Mouse (Mus musculus) liver, adult 2 months (tissue): ENCODE results near the gene Ccdc114. TPM values are rescaled to one million over a fixed set of nuclear protein-coding genes. Genes with fewer than 3 reads are reported as not detected.

ENCODE experiments used
- DNase-seq: peaks from one replicate; pipeline ENCODE4 v3.0.0-alpha.2; 2011; ENCODE audit warnings: low read depth, low spot score; ENCODE audit errors: extremely low read depth
- H3K27ac ChIP-seq: fragments of 200-500 bp; replicated peaks from 2 replicates; pipeline ENCODE4 v1.5.1; 2012; ENCODE audit warnings: low read depth, mild to moderate bottlenecking, control low read depth, inconsistent platforms, low read length; ENCODE audit not compliant: insufficient read depth
- H3K27me3 ChIP-seq: fragments of 200-500 bp; 2 replicates; pipeline ENCODE4 v1.6.1; 2012; ENCODE audit warnings: mild to moderate bottlenecking, moderate library complexity, low read length, inconsistent platforms; ENCODE audit not compliant: control insufficient read depth, insufficient read depth
- H3K36me3 ChIP-seq: fragments of 200-500 bp; 2 replicates; pipeline ENCODE4 v1.6.1; 2012; ENCODE audit warnings: low read length, inconsistent platforms; ENCODE audit not compliant: control insufficient read depth, insufficient read depth
- H3K4me1 ChIP-seq: fragments of 200-500 bp; 2 replicates; pipeline ENCODE4 v1.6.1; 2011; ENCODE audit warnings: low read length; ENCODE audit not compliant: control insufficient read depth, insufficient read depth
- H3K4me3 ChIP-seq: fragments of 200-500 bp; 2 replicates; pipeline ENCODE4 v1.5.1; 2011; ENCODE audit warnings: low read depth, mild to moderate bottlenecking, control low read depth, low read length, moderate library complexity; ENCODE audit not compliant: insufficient read depth
- H3K79me2 ChIP-seq: fragments of 200-500 bp; 2 replicates; pipeline ENCODE4 v1.6.1; 2012; ENCODE audit warnings: inconsistent platforms, mild to moderate bottlenecking, low read length, moderate library complexity; ENCODE audit not compliant: control insufficient read depth, insufficient read depth
- H3K9ac ChIP-seq: fragments of 200-500 bp; 2 replicates; pipeline ENCODE4 v1.6.1; 2012; ENCODE audit warnings: low read depth, mild to moderate bottlenecking, control low read depth, inconsistent platforms, low read length
- CTCF ChIP-seq: fragments of 200-500 bp; IDR thresholded peaks from 2 replicates; pipeline ENCODE4 v1.5.1; 2011; ENCODE audit warnings: low read depth, low read length, control low read depth
- POLR2A ChIP-seq: fragments of 200-500 bp; IDR thresholded peaks from 2 replicates; pipeline ENCODE4 v1.6.1; 2011; ENCODE audit warnings: low read length, control low read depth; ENCODE audit not compliant: insufficient read depth; ENCODE audit errors: extremely low read depth
- WGBS: fragments of 180-500 bp; shearing (Covaris S2); methylation state at CpG from one replicate; pipeline ENCODE4 v1.1.7; 2018; 5-methylcytosine and 5-hydroxymethylcytosine counted together
- polyA plus RNA-seq: library from polyadenylated mRNA; depleted of rRNA; stranded (reverse); fragments of >200 nt; gene quantifications from 2 replicates; pipeline ENCODE4 v1.2.3, GENCODE M21; 2012
- total RNA-seq: library from RNA; depleted of rRNA; stranded (reverse); fragments of >200 nt; gene quantifications from 2 replicates; pipeline ENCODE4 v1.2.3, GENCODE M21; 2014

Gene Ccdc114
- total and polyA plus RNA-seq, 2 experiments: 0.18 to 0.32 TPM

- Histone ChIP-seq H3K27ac (no peak overlapping the region), H3K4me3 (no peak overlapping the region), H3K36me3 (no peaks in the 10 kb centered on the region; the same call in 1 of the 2 replicates), H3K9ac (no peak overlapping the region), H3K79me2 (no peaks in the 10 kb centered on the region), H3K4me1 (no peaks in the 10 kb centered on the region), H3K27me3 (no peaks in the 10 kb centered on the region)
- 70% methylated on average over 4 of the region's 4 CpGs for WGBS
- TF ChIP-seq POLR2A: no peak
- no peak for TF ChIP-seq CTCF
- DNase-seq: no peak
Measured at GRCm38 (mm10) chr7:45919761-45920160, 4.1 kb upstream of the Ccdc114 start.

GRCm38 (mm10) chr7:45920583-45921241 is 3.2 kb upstream of the Ccdc114 start:
- H3K36me3 ChIP-seq: no peaks in the 10 kb centered on the region; the same call in 1 of the 2 replicates
- peak overlapping the region; percentile 49 for H3K27ac ChIP-seq
- peak overlapping the region; percentile 43 for H3K4me3 ChIP-seq
- H3K79me2 ChIP-seq: no peaks in the 10 kb centered on the region
- no peaks in the 10 kb centered on the region for H3K27me3 ChIP-seq
- no peak for DNase-seq
- H3K9ac ChIP-seq: peak overlapping the region; percentile 48
- no peaks in the 10 kb centered on the region for H3K4me1 ChIP-seq
- TF ChIP-seq CTCF (no peak), POLR2A (no peak)
- 53% methylated on average over 9 of the region's 9 CpGs for whole genome bisulfite sequencing

DNA sequence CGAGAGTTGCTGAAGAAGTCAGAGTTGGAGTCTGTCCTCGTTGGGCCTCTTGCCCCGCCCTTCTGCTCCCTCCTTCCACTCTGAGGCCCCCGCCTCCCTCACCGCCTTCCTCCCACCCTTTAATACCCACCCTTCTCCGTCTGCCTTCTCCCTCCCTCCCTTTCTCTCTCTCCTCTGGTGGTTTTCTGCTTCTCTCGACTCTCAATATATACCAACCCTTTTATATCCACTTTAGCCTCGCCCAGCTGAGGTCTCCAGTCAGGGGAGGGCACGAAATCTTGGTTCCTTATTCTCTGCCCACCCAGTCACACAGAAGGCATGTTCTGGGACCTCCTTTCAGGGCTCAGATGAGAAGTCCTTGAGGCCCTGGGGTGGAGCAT is 2.6 kb upstream of the Ccdc114 start, which contains the start of gene Emp3:
Gene Emp3 (minus strand): TSS at position 163 of the 380 bp plus-strand sequence.
- H3K36me3 ChIP-seq: no peaks in the 10 kb centered on the region
- peak within 1 kb of the TSS; percentile 43 for H3K4me3 ChIP-seq
- H3K27me3 ChIP-seq: no peaks in the 10 kb centered on the region
- H3K9ac ChIP-seq: peak within 1 kb of the TSS; percentile 48
- 62% methylated on average over 9 of the region's 9 CpGs for WGBS
- no peaks in the 10 kb centered on the region for H3K4me1 ChIP-seq
- peak within 1 kb of the TSS; percentile 49 for H3K27ac ChIP-seq
- no peaks in the 10 kb centered on the region for H3K79me2 ChIP-seq
- no peak for DNase-seq
- TF ChIP-seq CTCF: no peak
- no peak for TF ChIP-seq POLR2A

DNA sequence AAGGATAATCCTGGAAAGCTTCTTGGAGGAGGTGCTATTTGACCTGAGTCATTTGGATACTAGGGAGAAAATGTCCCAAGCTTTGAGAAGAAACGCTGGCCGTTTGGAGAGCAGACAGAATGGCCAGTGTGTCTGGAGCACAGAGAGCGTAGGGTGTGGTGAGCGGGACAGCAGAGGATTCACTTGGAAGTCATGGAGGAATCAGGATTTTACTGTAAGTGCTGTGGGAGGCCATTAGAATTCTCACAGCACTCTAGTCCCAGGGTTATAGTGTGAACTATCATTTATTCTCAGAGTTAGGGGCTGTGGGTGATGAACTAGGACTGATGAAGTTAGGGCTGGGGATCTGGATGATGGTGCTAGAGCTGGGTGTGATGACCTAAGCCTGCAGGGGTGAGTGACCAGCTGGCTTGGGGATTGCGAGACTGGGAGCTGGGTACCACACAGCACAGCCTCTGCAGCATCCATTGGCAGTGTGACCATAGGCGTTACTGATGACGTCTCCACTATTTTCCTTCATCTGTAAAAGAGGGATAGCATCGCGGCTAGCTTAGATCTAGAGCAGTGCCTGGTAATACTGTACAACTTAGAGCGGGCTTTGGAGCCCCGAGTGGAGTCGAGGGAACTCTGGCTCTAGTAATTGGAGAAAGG is 1.8 kb upstream of the Ccdc114 start:
- no peak overlapping the region for H3K4me3 ChIP-seq

GRCm38 (mm10) chr7:45922928-45923761 is 727 bp upstream of the Ccdc114 start:
- H3K79me2 ChIP-seq: no peaks in the 10 kb centered on the region
- no peaks in the 10 kb centered on the region for H3K4me1 ChIP-seq
- DNase-seq: peak; percentile 70
- WGBS: 2% methylated on average over 37 of the region's 37 CpGs
- H3K9ac ChIP-seq: peak overlapping the region; percentile 53
- no peaks in the 10 kb centered on the region for H3K27me3 ChIP-seq
- peak overlapping the region; percentile 42 for H3K4me3 ChIP-seq
- H3K27ac ChIP-seq: peak overlapping the region; percentile 62
- TF ChIP-seq CTCF (no peak), POLR2A (0 out of 2 replicates have a peak, but pooled peaks have one; percentile 24)
- H3K36me3 ChIP-seq: no peaks in the 10 kb centered on the region

More for the DNA sequence above, 1.8 kb upstream of the Ccdc114 start:
- WGBS: 81% methylated on average over 12 of the region's 12 CpGs
- Histone ChIP-seq H3K27ac (peak overlapping the region; percentile 16; the same call in 1 of the 2 replicates), H3K4me1 (no peaks in the 10 kb centered on the region), H3K9ac (no peak overlapping the region), H3K79me2 (no peaks in the 10 kb centered on the region), H3K27me3 (no peaks in the 10 kb centered on the region), H3K36me3 (no peaks in the 10 kb centered on the region)
- TF ChIP-seq CTCF: no peak
- no peak for TF ChIP-seq POLR2A
- no peak for DNase-seq
